Mouse (Mus musculus) inflammation-experienced regulatory T-cells, adult 6 months (primary cell): ENCODE measurements around the gene Gramd1a. TPM values are rescaled to one million over a fixed set of nuclear protein-coding genes. Genes with fewer than 3 reads are reported as not detected.

ENCODE experiments used
- ATAC-seq: one replicate; pipeline ENCODE4 v1.8.0; 2017
- polyA plus RNA-seq, 3 experiments: library from polyadenylated mRNA; unstranded; fragments of 100-300 nt; shearing (Covaris generic); gene quantifications; one replicate each; pipeline ENCODE4 v1.2.1; 2017

Gramd1a gene
- polyA plus RNA-seq, 3 experiments from 2014 or later = 70.7 to 113 (median 98.7) TPM

DNA sequence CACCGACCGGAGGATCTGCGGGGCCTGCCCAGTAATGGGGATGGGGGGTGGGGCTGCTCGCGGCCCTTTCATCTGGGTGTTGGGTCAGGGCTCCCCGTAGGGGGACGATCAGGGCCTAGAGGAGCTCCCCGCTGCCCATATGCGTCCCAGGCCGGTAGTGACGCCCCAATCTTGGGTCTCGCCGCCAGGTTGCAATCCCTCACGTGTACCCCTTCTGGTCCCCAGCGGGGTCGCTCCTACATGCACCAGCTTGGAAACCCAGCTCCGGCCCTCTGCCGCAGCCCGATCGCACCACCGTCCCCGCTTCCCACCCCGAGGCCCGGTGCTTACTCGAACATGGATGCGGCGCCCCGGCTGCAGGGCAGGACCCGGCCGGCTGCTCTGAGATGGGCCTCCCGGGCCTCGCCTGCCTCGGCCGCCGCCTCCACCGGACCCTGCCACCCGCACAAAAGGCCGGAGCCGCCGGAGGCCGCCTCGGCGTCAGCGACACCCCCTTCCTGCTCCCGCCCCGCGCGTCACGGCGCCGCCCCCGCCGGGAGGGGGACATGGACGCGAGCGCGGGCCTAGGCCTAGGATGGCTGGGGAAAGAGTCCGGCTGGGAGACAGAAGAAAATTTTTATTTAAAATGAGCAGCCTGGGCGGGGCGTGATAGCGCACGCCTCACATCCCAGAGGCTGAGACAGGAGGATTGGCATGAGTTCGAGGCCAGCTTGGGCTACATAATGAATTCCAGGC lies 5.0 kb downstream of the Gramd1a start:
- peak; percentile 15 for ATAC-seq

DNA sequence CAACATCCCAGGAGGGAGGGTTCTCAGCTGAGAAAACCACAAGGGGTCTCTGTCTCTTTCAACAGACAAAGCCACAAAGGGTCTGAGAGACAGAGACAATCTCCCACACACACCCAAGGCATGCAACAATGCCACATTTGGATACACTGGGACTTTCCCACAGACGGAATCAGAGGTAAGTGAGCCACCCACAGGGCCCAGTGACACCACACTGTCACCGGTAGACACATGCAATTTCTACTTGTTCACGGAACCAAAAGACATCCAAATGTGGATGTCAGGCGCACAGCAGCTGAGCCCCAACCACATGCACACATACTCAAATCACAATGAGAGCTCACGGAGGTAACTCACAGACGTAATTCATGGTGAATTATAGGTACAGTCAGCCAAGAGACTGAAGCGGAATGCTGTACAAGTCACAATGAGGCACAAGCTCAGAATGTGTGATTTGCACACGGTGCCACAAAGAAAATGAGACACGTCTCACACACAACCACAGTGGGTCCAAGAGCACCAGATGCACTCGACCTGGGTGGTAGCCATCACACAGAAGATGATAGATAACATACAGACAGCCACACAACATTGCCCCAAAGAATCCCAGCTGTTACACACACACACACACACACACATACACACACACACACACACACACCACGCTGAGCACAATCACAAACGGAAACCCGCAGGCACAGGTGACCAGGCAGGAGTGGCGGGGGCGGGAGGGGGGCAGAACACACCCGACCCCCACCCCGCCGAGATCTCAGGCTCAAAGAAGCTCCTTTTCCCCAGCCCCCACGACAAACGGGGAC lies 5.7 kb downstream of the Gramd1a start:
- ATAC-seq = peak; percentile 25

DNA sequence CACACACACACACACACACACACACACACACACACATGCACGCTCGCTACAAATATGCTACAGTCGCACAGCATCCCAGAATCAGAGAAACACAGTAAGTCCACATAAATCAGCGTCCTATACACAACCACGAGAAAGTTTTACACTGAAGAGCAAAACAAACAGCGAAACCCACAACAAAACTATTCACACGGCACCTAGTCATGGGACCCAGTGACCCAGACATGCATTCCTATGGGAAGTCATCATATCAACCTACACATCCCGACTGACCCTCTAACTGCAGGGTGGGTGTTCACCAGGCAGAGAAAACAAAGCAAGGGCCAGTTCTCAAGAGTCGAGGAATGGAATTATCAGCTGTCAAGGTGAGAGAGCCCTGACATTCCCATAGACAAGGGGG lies 6.4 kb downstream of the Gramd1a start:
- no peak for ATAC-seq

- no peak for ATAC-seq
Measured at GRCm38 (mm10) chr7:31148756-31149155, 6.9 kb downstream of the Gramd1a start.

GRCm38 (mm10) chr7:31148086-31148485 lies 7.6 kb downstream of the Gramd1a start:
- ATAC-seq = peak; percentile 59

DNA sequence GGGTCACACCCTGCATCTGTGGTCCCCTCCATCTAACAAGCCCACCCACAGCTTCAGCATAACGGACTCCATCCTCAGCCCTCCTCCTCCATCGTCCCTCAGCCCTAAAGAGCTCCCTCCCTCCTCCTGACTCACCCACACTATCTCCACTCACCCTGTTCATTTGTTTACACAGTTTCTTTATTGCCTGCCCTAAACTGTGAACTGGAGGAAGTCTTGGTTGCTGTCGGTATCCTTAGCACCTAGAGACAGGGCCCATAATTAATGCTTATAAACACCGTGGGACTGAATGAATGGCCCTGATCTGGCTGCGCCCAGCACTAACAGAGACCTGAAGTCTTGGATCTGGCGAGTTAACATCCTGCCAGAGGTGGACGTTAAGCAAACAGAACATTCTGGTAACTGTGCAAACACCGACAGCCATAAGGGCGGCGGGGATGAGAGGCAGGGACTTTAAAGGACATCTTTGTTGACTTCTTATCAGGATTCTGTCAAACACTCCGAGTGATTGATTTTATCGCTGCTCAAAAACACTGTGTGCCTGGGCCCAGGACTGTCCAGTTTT lies 10.0 kb downstream of the Gramd1a start:
- no peak for ATAC-seq

DNA sequence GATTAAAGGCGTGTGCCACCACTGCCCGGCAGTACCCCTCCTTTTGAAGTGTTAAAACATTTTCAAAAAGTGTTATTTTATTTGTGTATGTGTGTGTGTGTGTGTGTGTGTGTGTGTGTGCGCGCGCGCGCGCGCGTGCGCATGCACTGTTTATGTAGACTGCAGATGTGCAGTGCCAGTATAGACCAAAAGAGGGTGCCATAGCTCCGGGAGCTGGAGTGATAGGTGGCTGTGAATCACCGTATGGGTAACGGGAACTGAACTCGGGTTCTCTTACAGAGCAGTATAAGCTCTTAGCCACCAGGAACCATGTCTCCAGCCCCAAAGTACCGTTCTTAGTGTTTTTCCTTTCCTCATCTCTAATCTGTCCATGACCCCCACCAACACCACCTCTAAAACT lies 10.8 kb downstream of the Gramd1a start:
- no peak for ATAC-seq

DNA sequence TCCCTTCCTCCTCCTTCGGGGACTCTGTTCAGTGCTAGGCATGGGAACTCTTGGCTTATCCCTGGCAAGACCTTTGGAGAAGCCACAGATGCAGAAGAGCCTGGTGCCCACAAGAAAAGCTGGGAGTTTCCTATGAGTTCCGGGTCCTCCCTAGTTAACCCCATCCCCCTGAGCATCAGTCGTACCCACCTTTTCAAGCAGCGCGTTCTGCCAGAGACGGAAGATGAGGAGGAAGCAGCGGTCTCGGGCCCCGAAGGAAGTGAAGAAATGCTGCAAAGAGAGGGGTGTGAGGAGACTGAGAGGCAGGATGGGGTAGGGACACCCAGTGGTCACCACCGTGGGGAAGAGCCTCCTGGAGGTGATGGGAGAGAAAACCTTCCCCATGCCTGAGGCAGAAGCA lies 14.8 kb downstream of the Gramd1a start:
- no peak for ATAC-seq

DNA sequence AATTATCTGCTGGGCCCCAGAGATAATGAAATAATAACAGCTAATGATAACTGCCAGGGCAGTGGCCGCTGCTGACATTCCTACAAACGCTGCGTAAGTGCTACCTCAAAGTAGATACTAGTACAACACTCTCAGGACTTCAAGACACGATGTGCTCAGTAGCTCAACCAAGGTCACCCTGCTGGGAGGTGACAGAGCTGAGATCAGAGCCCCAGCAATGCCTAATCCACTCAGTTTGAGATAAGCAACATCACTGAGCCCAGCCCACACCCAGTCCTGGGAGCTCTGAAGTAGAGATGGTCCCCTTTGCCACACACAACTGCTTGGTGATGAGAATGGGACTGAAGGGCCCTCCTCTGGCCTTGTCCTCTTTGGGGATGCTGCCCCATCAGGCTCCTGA lies 15.4 kb downstream of the Gramd1a start:
- ATAC-seq = no peak

- ATAC-seq = peak; percentile 79
Measured at GRCm38 (mm10) chr7:31139765-31140164, 15.9 kb downstream of the Gramd1a start.

- no peak for ATAC-seq
Measured at GRCm38 (mm10) chr7:31135717-31136116, 20.0 kb downstream of the Gramd1a start.

GRCm38 (mm10) chr7:31131866-31132265 lies 23.8 kb downstream of the Gramd1a start:
- ATAC-seq = no peak

DNA sequence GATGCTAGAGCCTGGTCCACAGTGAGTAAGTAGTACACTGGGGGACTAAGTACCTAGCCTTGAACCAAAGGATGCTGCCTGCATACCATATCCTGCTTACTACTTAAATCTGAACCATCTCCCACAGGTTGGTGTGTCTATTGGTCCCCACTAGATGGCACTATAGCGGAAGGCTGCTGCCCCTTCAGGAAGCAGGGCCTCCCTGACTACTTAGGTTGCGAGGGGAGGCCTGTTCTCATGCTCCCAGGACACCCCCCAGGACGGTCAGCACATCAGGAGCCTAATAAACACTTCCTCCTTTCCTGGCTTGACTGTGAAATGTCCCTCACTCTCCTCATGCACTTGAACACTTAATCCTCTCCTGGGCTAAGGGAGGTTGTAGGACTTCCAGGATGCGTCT lies 24.9 kb downstream of the Gramd1a start:
- peak; percentile 83 for ATAC-seq

DNA sequence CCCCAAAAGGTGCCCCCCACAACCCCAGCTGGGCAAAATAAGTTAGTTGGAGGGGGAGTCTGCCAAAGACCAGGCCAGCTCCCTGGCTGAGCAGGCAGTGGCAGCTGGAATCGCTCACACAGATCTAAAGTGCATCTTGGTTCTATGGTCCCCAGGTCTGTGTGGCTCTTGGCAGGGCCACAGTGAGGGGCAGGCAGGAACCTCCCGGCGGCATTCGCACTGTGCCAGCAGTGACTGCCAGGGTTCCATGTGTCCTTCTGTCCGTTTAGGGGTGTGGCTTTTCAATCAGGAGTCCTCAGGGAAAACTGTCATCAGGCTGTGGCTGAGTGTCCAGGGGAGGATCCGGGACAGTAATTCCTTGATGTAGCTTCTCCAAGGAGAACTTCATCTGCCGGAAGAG lies 25.5 kb downstream of the Gramd1a start:
- no peak for ATAC-seq

- ATAC-seq = no peak
Measured at GRCm38 (mm10) chr7:31128157-31128705, 27.5 kb downstream of the Gramd1a start.

DNA sequence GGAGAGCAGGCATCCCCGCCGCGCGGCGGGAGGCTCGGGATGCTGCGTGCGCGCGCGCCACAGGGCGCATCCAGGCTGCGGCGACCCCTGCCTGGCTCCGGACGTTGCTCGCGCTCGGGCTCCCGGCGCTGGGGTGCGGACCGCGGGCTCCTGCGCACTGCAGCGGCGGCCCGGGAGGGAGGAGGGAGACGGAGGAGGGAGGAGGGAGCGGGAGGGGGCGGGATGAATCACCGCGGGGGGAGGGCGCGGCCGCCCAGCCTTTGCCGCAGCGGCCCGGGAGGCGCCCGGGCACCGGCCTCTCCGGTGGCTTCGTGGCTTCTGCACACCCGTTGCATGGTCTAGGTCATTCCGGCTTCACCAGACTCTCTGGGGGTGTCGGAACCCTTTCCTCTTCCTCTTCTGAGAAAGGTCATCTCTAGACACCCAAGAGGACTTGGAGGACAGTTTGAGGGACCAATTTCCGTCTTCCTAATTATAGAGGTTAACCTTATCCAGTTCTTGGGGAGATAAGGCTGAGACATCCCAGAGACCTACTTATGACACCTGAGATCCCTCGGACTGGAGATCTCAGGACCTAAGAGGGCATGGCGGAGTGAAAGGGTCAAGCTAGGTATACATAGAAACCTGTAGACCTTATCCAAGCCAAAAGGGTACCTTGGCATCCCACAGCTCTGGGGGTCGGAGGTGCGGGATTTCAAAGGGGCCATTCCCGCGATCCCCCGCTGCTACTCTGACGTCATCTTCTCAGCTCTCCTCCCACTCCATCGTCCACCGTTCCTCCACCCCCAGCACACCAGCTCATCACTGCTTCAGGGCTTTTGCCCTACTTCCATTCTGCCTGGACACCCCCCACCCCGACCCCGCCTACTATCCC lies 28.6 kb downstream of the Gramd1a start, which contains the start of gene Scn1b:
Scn1b (minus strand) TSS at position 153 of the 874 bp plus-strand sequence.
- ATAC-seq = peak; percentile 31

DNA sequence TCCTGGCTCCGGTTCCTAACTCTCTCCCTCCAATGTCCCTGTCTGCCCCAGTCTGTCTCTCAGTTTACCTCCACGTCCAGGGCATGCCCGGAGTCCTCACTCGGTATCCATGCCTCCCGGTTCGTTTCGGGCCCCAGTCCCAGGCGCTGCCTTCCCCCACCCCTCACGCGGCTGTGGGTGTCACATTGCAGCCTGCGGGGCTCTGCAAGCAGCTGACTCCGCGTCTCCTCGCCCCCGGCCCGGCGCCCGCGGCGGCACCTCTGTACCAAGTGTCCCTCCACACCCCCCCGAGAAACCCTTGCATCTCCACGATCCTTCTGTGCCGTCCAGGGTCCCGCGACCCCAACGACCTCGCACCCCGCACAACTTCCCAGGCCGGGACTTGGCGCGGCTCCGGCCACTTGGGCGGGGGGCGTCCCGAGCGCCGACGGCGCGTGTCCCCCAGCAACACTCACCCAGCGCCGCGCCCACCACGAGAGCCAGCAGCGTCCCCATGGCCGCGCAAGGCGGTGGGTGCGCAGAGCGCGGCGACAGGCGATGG lies 29.4 kb downstream of the Gramd1a start:
- ATAC-seq = no peak

- ATAC-seq = no peak
Measured at GRCm38 (mm10) chr7:31125116-31125515, 30.6 kb downstream of the Gramd1a start.

GRCm38 (mm10) chr7:31124381-31124780 lies 31.3 kb downstream of the Gramd1a start:
- no peak for ATAC-seq

DNA sequence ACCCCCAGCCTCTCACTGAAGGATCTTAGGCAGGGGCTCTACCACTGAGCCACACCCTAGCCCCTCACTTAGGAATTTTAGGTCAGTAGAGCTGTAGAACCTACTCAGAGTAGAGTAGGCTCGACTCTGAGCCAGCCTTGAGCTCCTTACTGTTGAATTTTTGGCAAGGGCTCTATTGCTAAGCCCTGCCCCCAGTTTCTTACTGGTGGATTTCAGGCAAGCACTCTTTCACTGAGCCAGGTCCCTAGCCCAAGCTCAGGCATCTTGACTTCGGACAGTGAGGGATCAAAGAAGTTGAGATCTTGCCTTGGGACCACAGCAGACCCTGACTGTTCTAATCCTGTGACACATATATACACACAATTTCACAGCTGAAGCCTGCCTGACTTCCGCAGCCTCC lies 32.0 kb downstream of the Gramd1a start:
- ATAC-seq = no peak

DNA sequence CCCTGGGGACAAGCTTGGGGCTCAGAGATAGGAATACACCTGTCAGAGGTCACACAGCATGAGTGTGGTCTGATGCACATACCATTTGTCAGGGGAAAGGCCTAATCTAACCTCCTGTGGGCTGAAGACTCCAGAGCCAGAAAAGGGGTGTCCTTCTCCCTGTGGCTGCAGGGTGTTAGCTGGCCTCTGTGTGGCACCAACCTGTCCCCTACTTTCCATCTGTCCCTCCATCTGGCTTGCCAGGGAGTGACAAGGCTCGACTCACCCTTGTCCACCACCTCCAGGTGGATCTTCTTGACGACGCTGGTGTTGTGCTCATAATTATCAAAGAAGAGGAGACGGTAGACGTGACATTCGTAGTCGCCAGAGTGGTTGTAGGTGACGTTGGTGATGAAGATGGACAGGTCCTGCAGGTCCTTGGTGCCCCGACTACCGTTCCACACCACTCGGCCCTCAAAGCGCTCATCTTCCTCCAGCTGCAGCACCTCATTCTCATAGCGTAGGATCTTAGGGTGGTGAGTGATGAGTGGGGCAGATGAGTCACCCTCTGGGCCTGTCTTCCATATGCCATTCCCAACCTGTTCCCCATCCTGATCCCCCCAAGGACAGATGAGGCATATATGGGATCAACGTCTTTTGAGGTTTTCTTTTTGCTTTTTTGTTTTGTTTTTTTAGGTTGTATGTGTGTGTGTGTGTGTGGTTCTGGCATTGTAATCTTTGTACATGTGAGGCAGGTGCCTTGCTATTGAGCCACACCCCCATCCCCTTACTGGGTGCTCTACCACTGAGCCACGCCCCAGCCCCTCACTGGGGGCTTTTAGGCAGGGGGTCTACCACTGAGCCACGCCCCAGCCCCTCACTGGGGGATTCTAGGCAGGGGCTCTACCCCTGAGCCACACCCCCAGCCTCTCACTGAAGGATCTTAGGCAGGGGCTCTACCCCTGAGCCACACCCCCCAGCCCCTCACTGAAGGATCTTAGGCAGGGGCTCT lies 32.8 kb downstream of the Gramd1a start:
- ATAC-seq = no peak
